11 mouse cellular contexts compared by ENCODE assay signal in the genomic region with DNA sequence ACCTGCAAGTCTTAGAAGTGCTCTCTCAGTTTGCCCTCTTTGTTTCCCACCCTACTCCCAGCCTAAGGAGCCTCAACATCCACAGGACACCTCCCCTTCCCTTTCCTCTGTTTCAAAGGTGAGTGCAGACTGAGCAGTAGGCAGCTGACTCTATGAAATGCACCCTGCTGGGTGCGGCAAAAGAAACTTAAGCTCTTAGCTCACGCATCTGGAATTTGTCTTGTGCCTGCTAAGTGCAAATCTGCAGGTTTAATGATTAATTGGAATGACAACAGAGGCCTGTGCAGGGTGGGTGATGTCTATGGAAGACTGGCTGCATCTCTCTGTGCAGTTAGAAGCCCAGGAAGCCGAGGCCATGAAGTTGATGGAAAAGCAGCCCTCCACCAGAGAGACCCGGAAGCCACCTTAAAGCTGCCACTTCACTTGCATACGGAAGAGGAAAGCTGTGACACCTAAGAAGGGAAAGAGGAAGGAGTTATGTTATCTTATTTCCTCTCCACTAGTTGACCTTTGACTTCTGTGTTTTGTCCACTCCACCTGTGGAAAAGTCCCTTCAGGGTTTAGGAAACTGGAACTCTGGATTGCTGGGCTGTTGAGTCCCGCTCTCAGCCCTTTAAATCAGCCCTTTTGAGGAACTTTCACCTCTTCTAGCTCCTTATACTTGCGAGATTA. TPM values are rescaled to one million over a fixed set of nuclear protein-coding genes. Genes with fewer than 3 reads are reported as not detected.
A peak's percentile ranks its signal among the peaks of the same experiment; 100 is the strongest.
DNase-seq lines count a peak whose midpoint lies in the region; ATAC-seq and TF ChIP-seq lines count a peak whose summit lies in the region.
"Had no signal": no experiment of that assay in that cellular context is flagged by ENCODE, and none has a peak within 500 bp of the region (broad histone marks: within the 10 kb centered on the region; RNA-seq: fewer than 3 reads in every experiment).

No protein-coding gene starts in this region.

- no peaks in the 10 kb centered on the region for H3K36me3 ChIP-seq in neural tube, embryonic 11.5 days (ENCODE audit: control insufficient read depth, insufficient read depth, low read length)
- H3K36me3 ChIP-seq in neural tube, embryonic 15.5 days, result no peaks in the 10 kb centered on the region
- no peaks in the 10 kb centered on the region for H3K36me3 ChIP-seq in liver, embryonic 15.5 days (replicated peaks)
- H3K36me3 ChIP-seq in stomach, postnatal 0 days (ENCODE audit: control insufficient read depth, insufficient read depth, low read length), result no peaks in the 10 kb centered on the region
- H3K36me3 ChIP-seq: embryonic facial prominence, embryonic 13.5 days had no signal

- H3K9me3 ChIP-seq in neural tube, embryonic 11.5 days (ENCODE audit: control insufficient read depth, low read length), result no peaks in the 10 kb centered on the region
- no peaks in the 10 kb centered on the region for H3K9me3 ChIP-seq in neural tube, embryonic 15.5 days (replicated peaks)
- H3K9me3 ChIP-seq in liver, embryonic 15.5 days (replicated peaks), result no peaks in the 10 kb centered on the region
- H3K9me3 ChIP-seq in stomach, postnatal 0 days (ENCODE audit: control insufficient read depth, low read length), result no peaks in the 10 kb centered on the region
- H3K9me3 ChIP-seq: embryonic facial prominence, embryonic 13.5 days had no signal

- no peak overlapping the region for H3K4me2 ChIP-seq in neural tube, embryonic 11.5 days (ENCODE audit: low read depth)
- H3K4me2 ChIP-seq in neural tube, embryonic 15.5 days, result no peak overlapping the region
- H3K4me2 ChIP-seq in liver, embryonic 15.5 days, result no peak overlapping the region
- H3K4me2 ChIP-seq in stomach, postnatal 0 days (replicated peaks; ENCODE audit: low read depth), result no peak overlapping the region
- H3K4me2 ChIP-seq: embryonic facial prominence, embryonic 13.5 days had no signal

- H3K4me3 ChIP-seq in neural tube, embryonic 11.5 days (ENCODE audit: low read depth, low read length), result no peak overlapping the region
- no peak overlapping the region for H3K4me3 ChIP-seq in neural tube, embryonic 15.5 days (replicated peaks)
- no peak overlapping the region for H3K4me3 ChIP-seq in liver, embryonic 15.5 days (replicated peaks)
- no peak overlapping the region for H3K4me3 ChIP-seq in stomach, postnatal 0 days (ENCODE audit: low read depth, low read length)
- H3K4me3 ChIP-seq: embryonic facial prominence, embryonic 13.5 days had no signal

- no peaks in the 10 kb centered on the region for H3K27me3 ChIP-seq in neural tube, embryonic 11.5 days (ENCODE audit: control insufficient read depth, insufficient read depth, low read length)
- no peaks in the 10 kb centered on the region for H3K27me3 ChIP-seq in neural tube, embryonic 15.5 days (replicated peaks)
- H3K27me3 ChIP-seq in liver, embryonic 15.5 days, result no peaks in the 10 kb centered on the region
- no peaks in the 10 kb centered on the region for H3K27me3 ChIP-seq in stomach, postnatal 0 days (ENCODE audit: control insufficient read depth, insufficient read depth, low read length)
- H3K27me3 ChIP-seq: CH12.LX; embryonic facial prominence, embryonic 13.5 days had no signal

- TF ChIP-seq CTCF in stomach, postnatal 0 days (IDR thresholded peaks at IDR 0.05; ENCODE audit: low read depth), result no peak

- no peak for ATAC-seq in neural tube, embryonic 11.5 days (ENCODE audit: insufficient read depth, low FRiP score, low TSS enrichment)
- ATAC-seq in neural tube, embryonic 15.5 days (ENCODE audit: low FRiP score), result no peak
- peak; percentile 70 for ATAC-seq in liver, embryonic 15.5 days (ENCODE audit: insufficient read depth)
- peak; percentile 94 for ATAC-seq in stomach, postnatal 0 days (ENCODE audit: low FRiP score, low TSS enrichment)
- no peak for ATAC-seq in CD4-positive, CD25-positive, alpha-beta regulatory T cell, adult 4 months

- no peak overlapping the region for H3K9ac ChIP-seq in neural tube, embryonic 11.5 days (ENCODE audit: low read length)
- no peak overlapping the region for H3K9ac ChIP-seq in neural tube, embryonic 15.5 days (replicated peaks)
- no peak overlapping the region for H3K9ac ChIP-seq in liver, embryonic 15.5 days
- H3K9ac ChIP-seq in stomach, postnatal 0 days (ENCODE audit: low read length), result no peak overlapping the region
- H3K9ac ChIP-seq: embryonic facial prominence, embryonic 13.5 days had no signal

- no peak for TF ChIP-seq EP300 in stomach, postnatal 0 days (optimal IDR thresholded peaks at IDR 0.05)

- no peaks in the 10 kb centered on the region for H3K4me1 ChIP-seq in neural tube, embryonic 11.5 days (ENCODE audit: control insufficient read depth, insufficient read depth, low read length)
- H3K4me1 ChIP-seq in neural tube, embryonic 15.5 days, result no peaks in the 10 kb centered on the region
- 0 out of 2 replicates have a peak, but pooled peaks cover 6% of the 10 kb centered on the region for H3K4me1 ChIP-seq in liver, embryonic 15.5 days (replicated peaks)
- no peaks in the 10 kb centered on the region for H3K4me1 ChIP-seq in stomach, postnatal 0 days (replicated peaks; ENCODE audit: control insufficient read depth, insufficient read depth)

- no peak overlapping the region for H3K27ac ChIP-seq in neural tube, embryonic 11.5 days (ENCODE audit: low read depth, low read length)
- H3K27ac ChIP-seq in neural tube, embryonic 15.5 days (replicated peaks), result no peak overlapping the region
- H3K27ac ChIP-seq in liver, embryonic 15.5 days (replicated peaks), result 0 out of 2 replicates have a peak overlapping the region, but pooled peaks have one; percentile 19
- H3K27ac ChIP-seq in stomach, postnatal 0 days (replicated peaks), result peak overlapping the region; percentile 37
- H3K27ac ChIP-seq: embryonic facial prominence, embryonic 13.5 days had no signal

- WGBS in neural tube, embryonic 11.5 days, result 44% methylated on average over 7 of the region's 7 CpGs
- 55% methylated on average over 7 of the region's 7 CpGs for WGBS in neural tube, embryonic 15.5 days
- WGBS in liver, embryonic 15.5 days (ENCODE audit: insufficient replicate concordance), result 37% methylated on average over 7 of the region's 7 CpGs
- 34% methylated on average over 7 of the region's 7 CpGs for WGBS in stomach, postnatal 0 days

- DNase-seq in neural tube, embryonic 11.5 days (ENCODE audit: low spot score), result peak; percentile 41
- DNase-seq in kidney, adult 9 months, result peak; percentile 68
- DNase-seq in stomach, postnatal 0 days (ENCODE audit: low spot score), result peak; percentile 63
- DNase-seq in adrenal gland, postnatal 14 days, result no peak
- DNase-seq in layer of hippocampus, adult 18-20 months (ENCODE audit: low spot score in 2 of 2), result no peak
- DNase-seq: heart, adult 11 months had no signal

RNA-seq across cellular contexts. Expression of a gene that starts 41.0 kb away (rescaled TPM):
- 17.2 and 21.0 TPM in 2 replicates for polyA plus RNA-seq in neural tube, embryonic 11.5 days (2014; fragmentation: Nextera tagmentation; extraction: Ambion mirVana)
- polyA plus RNA-seq in neural tube, embryonic 15.5 days (2015; fragmentation: Nextera tagmentation; extraction: Ambion mirVana), result 18.6 and 21.0 TPM in 2 replicates
- 0.99 and 1.5 TPM in 2 replicates for polyA plus RNA-seq in liver, embryonic 15.5 days (2015; fragmentation: Nextera tagmentation; extraction: Ambion mirVana)
- polyA plus RNA-seq in stomach, postnatal 0 days (2015; fragmentation: Nextera tagmentation; extraction: Ambion mirVana), result 6.6 and 8.2 TPM in 2 replicates
- total RNA-seq in adrenal gland, postnatal 14 days (2021), result 41.2 and 45.3 TPM in 2 replicates
- polyA plus RNA-seq in CD4-positive, CD25-positive, alpha-beta regulatory T cell, adult 4 months (2017; shearing (Covaris generic)), result 10 to 100 TPM; 18.5 to 25.4 TPM
- total RNA-seq in layer of hippocampus, adult 18-20 months (2021), result 10 to 100 TPM; 77.5 to 87.8 TPM

Comparison
In these comparisons a context has a peak if more than half of its experiments do, and no peak if none do; other contexts are left out.
1. ATAC-seq: peak in liver, embryonic 15.5 days (single experiment) and stomach, postnatal 0 days (single experiment); none in neural tube, embryonic 11.5 days (single experiment), neural tube, embryonic 15.5 days (single experiment) and CD4-positive, CD25-positive, alpha-beta regulatory T cell, adult 4 months (single experiment).
2. DNase-seq: peak in neural tube, embryonic 11.5 days (single experiment), kidney, adult 9 months (single experiment) and stomach, postnatal 0 days (single experiment); none in adrenal gland, postnatal 14 days (single experiment) and layer of hippocampus, adult 18-20 months (0 of 2).
3. H3K27ac ChIP-seq: peak in liver, embryonic 15.5 days (single experiment) and stomach, postnatal 0 days (single experiment); none in neural tube, embryonic 11.5 days (single experiment) and neural tube, embryonic 15.5 days (single experiment).